Mouse (Mus musculus) hindbrain, embryonic 14.5 days (tissue): ENCODE results near the gene Plekhh2. TPM values are rescaled to one million over a fixed set of nuclear protein-coding genes. Genes with fewer than 3 reads are reported as not detected.
A peak's percentile ranks its signal among the peaks of the same experiment; 100 is the strongest.

Experiments used
- ATAC-seq: fragments of 200-750 bp; cut with Nextera tagmentation; 2 replicates; pipeline ENCODE4 v1.8.0; 2017; ENCODE audit warnings: moderate number of reproducible peaks, mild to moderate bottlenecking, moderate TSS enrichment, moderate library complexity; ENCODE audit not compliant: low FRiP score
- DNase-seq: peaks from one replicate; pipeline ENCODE4 v3.0.0-alpha.2; 2015; ENCODE audit warnings: low spot score
- H3K27ac ChIP-seq: fragments of 300-500 bp; sonication (generic); 2 replicates; pipeline ENCODE4 v1.5.1; 2014; ENCODE audit warnings: mild to moderate bottlenecking, moderate library complexity
- H3K27me3 ChIP-seq: fragments of 300-500 bp; sonication (generic); 2 replicates; pipeline ENCODE4 v1.6.1; 2014; ENCODE audit warnings: mild to moderate bottlenecking, low read length, mixed read lengths; ENCODE audit not compliant: control insufficient read depth, insufficient read depth
- H3K36me3 ChIP-seq: fragments of 300-500 bp; sonication (generic); replicated peaks from 2 replicates; pipeline ENCODE4 v1.6.1; 2014; ENCODE audit not compliant: control insufficient read depth, insufficient read depth
- H3K4me1 ChIP-seq: fragments of 300-500 bp; sonication (generic); replicated peaks from 2 replicates; pipeline ENCODE4 v1.6.1; 2014; ENCODE audit warnings: antibody characterized with exemption, low read length, mixed read lengths; ENCODE audit not compliant: control insufficient read depth, insufficient read depth
- H3K4me2 ChIP-seq: fragments of 300-500 bp; sonication (generic); replicated peaks from 2 replicates; pipeline ENCODE4 v1.6.1; 2014; ENCODE audit warnings: mild to moderate bottlenecking, moderate library complexity
- H3K4me3 ChIP-seq: fragments of 300-500 bp; sonication (generic); replicated peaks from 2 replicates; pipeline ENCODE4 v1.5.1; 2014; ENCODE audit warnings: mild to moderate bottlenecking, low read length
- H3K9ac ChIP-seq: fragments of 300-500 bp; sonication (generic); 2 replicates; pipeline ENCODE4 v1.6.1; 2014
- H3K9me3 ChIP-seq: fragments of 300-500 bp; sonication (generic); 2 replicates; pipeline ENCODE4 v1.6.1; 2016; ENCODE audit warnings: low read length; ENCODE audit not compliant: control insufficient read depth
- WGBS: fragments of 180-500 bp; shearing (Covaris S2); extraction: QIAGEN DNeasy Blood & Tissue Kit; methylation state at CpG from one replicate; pipeline ENCODE4 v1.1.7; 2014; 5-methylcytosine and 5-hydroxymethylcytosine counted together
- polyA plus RNA-seq: library from polyadenylated mRNA; unstranded; fragments of >200 nt; fragmentation: Nextera tagmentation; extraction: Ambion mirVana; gene quantifications from 2 replicates; pipeline ENCODE4 v1.2.1, GENCODE M21; 2014

Plekhh2 gene
- 2.5 and 2.6 TPM in 2 replicates for polyA plus RNA-seq

GRCm38 (mm10) chr17:84511682-84512515 lies at the start of gene Plekhh2:
Gene Plekhh2, plus strand, starts transcription at chr17:84511895.
- H3K27ac ChIP-seq, result peak within 1 kb of the TSS; percentile 3; the same call in 1 of the 2 replicates
- under 1% methylated on average over 79 of the region's 79 CpGs for WGBS
- peak; percentile 82 for DNase-seq

GRCm38 (mm10) chr17:84465753-84466608 lies 45.7 kb upstream of the Plekhh2 start, which contains the start of gene Thada:
Gene Thada, minus strand, starts transcription at chr17:84466205.
- Histone ChIP-seq H3K36me3 (no peaks in the 10 kb centered on the region), H3K4me3 (peak within 1 kb of the TSS; percentile 80), H3K27me3 (no peaks in the 10 kb centered on the region), H3K4me2 (peak within 1 kb of the TSS; percentile 83), H3K9me3 (no peaks in the 10 kb centered on the region), H3K27ac (peak within 1 kb of the TSS; percentile 83), H3K4me1 (peaks cover 8% of the 10 kb centered on the region), H3K9ac (peak within 1 kb of the TSS; percentile 89)
- ATAC-seq, result peak; percentile 99
- under 1% methylated on average over 67 of the region's 67 CpGs for WGBS
- DNase-seq, result peak; percentile 100

More at GRCm38 (mm10) chr17:84511682-84512515, at the start of gene Plekhh2:
- peak within 1 kb of the TSS; percentile 77 for H3K9ac ChIP-seq
- H3K4me3 ChIP-seq, result peak within 1 kb of the TSS; percentile 69
- peaks cover 11% of the 10 kb centered on the region for H3K4me1 ChIP-seq
- H3K27me3 ChIP-seq, result no peaks in the 10 kb centered on the region
- no peaks in the 10 kb centered on the region for H3K36me3 ChIP-seq
- peak within 1 kb of the TSS; percentile 88 for H3K4me2 ChIP-seq
- ATAC-seq, result peak; percentile 88
- no peaks in the 10 kb centered on the region for H3K9me3 ChIP-seq

GRCm38 (mm10) chr17:84474312-84474711 lies 37.4 kb upstream of the Plekhh2 start:
- 63% methylated on average over 4 of the region's 4 CpGs for WGBS

GRCm38 (mm10) chr17:84477176-84477575 lies 34.5 kb upstream of the Plekhh2 start:
- WGBS, result 84% methylated on average over 5 of the region's 5 CpGs
- Histone ChIP-seq H3K36me3 (no peaks in the 10 kb centered on the region), H3K4me3 (no peak overlapping the region), H3K4me1 (0 out of 2 replicates have a peak, but pooled peaks cover 5% of the 10 kb centered on the region), H3K27ac (no peak overlapping the region), H3K9me3 (no peaks in the 10 kb centered on the region), H3K9ac (no peak overlapping the region), H3K4me2 (no peak overlapping the region), H3K27me3 (no peaks in the 10 kb centered on the region)
- no peak for ATAC-seq
- no peak for DNase-seq

More at GRCm38 (mm10) chr17:84474312-84474711, 37.4 kb upstream of the Plekhh2 start:
- H3K4me1 ChIP-seq, result no peaks in the 10 kb centered on the region
- no peak overlapping the region for H3K27ac ChIP-seq
- no peak overlapping the region for H3K4me3 ChIP-seq
- ATAC-seq (no peak), DNase-seq (peak; percentile 73)
- H3K36me3 ChIP-seq, result no peaks in the 10 kb centered on the region
- no peaks in the 10 kb centered on the region for H3K9me3 ChIP-seq
- H3K9ac ChIP-seq, result no peak overlapping the region
- no peaks in the 10 kb centered on the region for H3K27me3 ChIP-seq
- no peak overlapping the region for H3K4me2 ChIP-seq

- H3K27ac ChIP-seq, result no peak overlapping the region
- no peak overlapping the region for H3K4me2 ChIP-seq
- H3K4me3 ChIP-seq, result no peak overlapping the region
- ATAC-seq, result no peak
- H3K36me3 ChIP-seq, result no peaks in the 10 kb centered on the region
- WGBS, result 78% methylated on average over 4 of the region's 4 CpGs
- no peak for DNase-seq
- no peak overlapping the region for H3K9ac ChIP-seq
- no peaks in the 10 kb centered on the region for H3K27me3 ChIP-seq
- 0 out of 2 replicates have a peak, but pooled peaks cover 5% of the 10 kb centered on the region for H3K4me1 ChIP-seq
- H3K9me3 ChIP-seq, result no peaks in the 10 kb centered on the region
Measured at GRCm38 (mm10) chr17:84478276-84478675, 33.4 kb upstream of the Plekhh2 start.

GRCm38 (mm10) chr17:84480464-84481355 lies 31.0 kb upstream of the Plekhh2 start:
- Histone ChIP-seq H3K4me3 (no peak overlapping the region), H3K36me3 (no peaks in the 10 kb centered on the region), H3K27me3 (no peaks in the 10 kb centered on the region), H3K4me1 (0 out of 2 replicates have a peak, but pooled peaks cover 5% of the 10 kb centered on the region), H3K27ac (no peak overlapping the region), H3K9ac (no peak overlapping the region), H3K4me2 (no peak overlapping the region), H3K9me3 (no peaks in the 10 kb centered on the region)
- DNase-seq, result peak; percentile 55
- WGBS, result 39% methylated on average over 15 of the region's 15 CpGs
- no peak for ATAC-seq

- no peak overlapping the region for H3K27ac ChIP-seq
- no peaks in the 10 kb centered on the region for H3K9me3 ChIP-seq
- H3K4me1 ChIP-seq, result 0 out of 2 replicates have a peak, but pooled peaks cover 5% of the 10 kb centered on the region
- no peaks in the 10 kb centered on the region for H3K36me3 ChIP-seq
- no peak overlapping the region for H3K9ac ChIP-seq
- no peak overlapping the region for H3K4me3 ChIP-seq
- ATAC-seq (no peak), DNase-seq (no peak)
- no peaks in the 10 kb centered on the region for H3K27me3 ChIP-seq
- H3K4me2 ChIP-seq, result no peak overlapping the region
- WGBS, result 89% methylated on average over 3 of the region's 3 CpGs
Measured at GRCm38 (mm10) chr17:84482831-84483230, 28.9 kb upstream of the Plekhh2 start.

- no peak for DNase-seq
- H3K4me2 ChIP-seq, result no peak overlapping the region
- no peaks in the 10 kb centered on the region for H3K9me3 ChIP-seq
- H3K4me1 ChIP-seq, result 0 out of 2 replicates have a peak, but pooled peaks cover 5% of the 10 kb centered on the region
- ATAC-seq, result no peak
- no peak overlapping the region for H3K4me3 ChIP-seq
- H3K9ac ChIP-seq, result no peak overlapping the region
- H3K27ac ChIP-seq, result no peak overlapping the region
- 77% methylated on average over 6 of the region's 6 CpGs for WGBS
- no peaks in the 10 kb centered on the region for H3K36me3 ChIP-seq
- no peaks in the 10 kb centered on the region for H3K27me3 ChIP-seq
Measured at GRCm38 (mm10) chr17:84483673-84484320, 27.9 kb upstream of the Plekhh2 start.
